Comparison of ENCODE assay signal across 8 mouse cellular contexts in the genomic region with DNA sequence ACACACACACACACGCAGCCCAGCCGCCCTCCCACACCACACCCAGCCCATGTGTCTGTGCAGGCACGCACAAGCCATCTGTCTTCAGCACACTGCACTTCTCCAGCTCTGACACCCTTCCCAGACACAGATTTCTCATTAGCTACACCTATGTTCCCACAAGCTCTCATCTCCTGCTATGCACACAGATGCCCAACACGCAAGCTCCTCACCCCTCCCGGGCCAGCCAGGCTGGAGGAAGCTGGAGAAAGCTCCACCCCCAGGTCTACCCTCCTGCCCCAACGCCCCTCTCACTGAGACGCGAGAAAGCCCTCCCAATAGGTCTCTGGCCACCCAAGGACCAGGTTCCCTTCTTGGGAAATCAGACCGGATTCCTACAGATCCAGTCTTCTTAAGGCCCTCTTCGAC. TPM values are rescaled to one million over a fixed set of nuclear protein-coding genes. Genes with fewer than 3 reads are reported as not detected.
A peak's percentile ranks its signal among the peaks of the same experiment; 100 is the strongest.
DNase-seq lines count a peak whose midpoint lies in the region; ATAC-seq and TF ChIP-seq lines count a peak whose summit lies in the region.

No protein-coding gene starts in this region.

- intact Hi-C loops in left cerebral cortex, adult 2 months (cut with DNase I) = loop anchor here (5.0 to 10.0 kb wide), 2 partner anchors 170 to 212 kb away; no protein-coding TSS in a partner anchor
- intact Hi-C loops in left cerebral cortex, postnatal 10 days (cut with DNase I) = no loop called here

- peaks cover 6% of the 10 kb centered on the region; the same call in 1 of the 2 replicates for H3K27me3 ChIP-seq in heart, embryonic 14.5 days (ENCODE audit: control insufficient read depth, insufficient read depth, low read length)
- peaks cover 47% of the 10 kb centered on the region for H3K27me3 ChIP-seq in neural tube, embryonic 11.5 days (ENCODE audit: control insufficient read depth, insufficient read depth, low read length)

- peaks cover 27 to 53% of the 10 kb centered on the region in 2 experiments for H3K4me1 ChIP-seq in heart, embryonic 14.5 days (ENCODE audit: control insufficient read depth in 2 of 2, insufficient read depth in 2 of 2, low read length in 2 of 2)
- peaks cover 12% of the 10 kb centered on the region; the same call in 1 of the 2 replicates for H3K4me1 ChIP-seq in neural tube, embryonic 11.5 days (ENCODE audit: control insufficient read depth, insufficient read depth, low read length)

- peak overlapping the region; percentile 68 for H3K9ac ChIP-seq in heart, embryonic 14.5 days (ENCODE audit: low read length)
- H3K9ac ChIP-seq in neural tube, embryonic 11.5 days (ENCODE audit: low read length) = 0 out of 2 replicates have a peak overlapping the region, but pooled peaks have one; percentile 30

- peak in 1 of 2 experiments; percentile 20 for DNase-seq in left cerebral cortex, adult 2 months (ENCODE audit: extremely low spot score in 1 of 2, low spot score in 2 of 2)
- no peak for DNase-seq in left cerebral cortex, postnatal 10 days (ENCODE audit: extremely low spot score in 1 of 2, low spot score in 2 of 2)
- DNase-seq in embryo, embryonic 10 days (ENCODE audit: low spot score) = peak; percentile 64
- DNase-seq in kidney, postnatal 36 days = peak; percentile 36 to 51
- peak; percentile 40 for DNase-seq in neural tube, embryonic 11.5 days (ENCODE audit: low spot score)
- DNase-seq in spleen, postnatal 4 days (ENCODE audit: low spot score in 2 of 2) = no peak
- DNase-seq in adipocyte (ENCODE audit: low spot score) = no peak

- peak overlapping the region; percentile 44; the same call in 1 of the 2 replicates for H3K27ac ChIP-seq in left cerebral cortex, adult 2 months
- H3K27ac ChIP-seq in heart, embryonic 14.5 days (replicated peaks in 1 of 2; ENCODE audit: control insufficient read depth in 1 of 2, insufficient read depth in 1 of 2, low read depth in 2 of 2, low read length in 2 of 2) = peak overlapping the region; percentile 53 to 62
- no peak overlapping the region for H3K27ac ChIP-seq in neural tube, embryonic 11.5 days (ENCODE audit: low read depth, low read length)

- ATAC-seq in heart, embryonic 14.5 days (ENCODE audit: insufficient number of reproducible peaks, insufficient read depth, low FRiP score, low read depth) = no peak
- ATAC-seq in neural tube, embryonic 11.5 days (ENCODE audit: insufficient read depth, low FRiP score, low TSS enrichment) = no peak

- no peak for TF ChIP-seq CTCF in left cerebral cortex, adult 2 months (IDR thresholded peaks at IDR 0.05)

- H3K4me2 ChIP-seq in heart, embryonic 14.5 days (ENCODE audit: low read length) = peak overlapping the region; percentile 81
- H3K4me2 ChIP-seq in neural tube, embryonic 11.5 days (ENCODE audit: low read depth) = peak overlapping the region; percentile 65

- peak overlapping the region; percentile 43; the same call in 1 of the 2 replicates for H3K4me3 ChIP-seq in left cerebral cortex, adult 2 months
- H3K4me3 ChIP-seq in heart, embryonic 14.5 days (ENCODE audit: control insufficient read depth in 1 of 2, insufficient read depth in 1 of 2, low read depth in 1 of 2, low read length in 2 of 2) = peak overlapping the region; percentile 56 to 58
- peak overlapping the region; percentile 38 for H3K4me3 ChIP-seq in neural tube, embryonic 11.5 days (ENCODE audit: low read depth, low read length)

- H3K9me3 ChIP-seq in heart, embryonic 14.5 days (ENCODE audit: control insufficient read depth, low read length) = peaks cover 5% of the 10 kb centered on the region; the same call in 1 of the 2 replicates
- no peaks in the 10 kb centered on the region for H3K9me3 ChIP-seq in neural tube, embryonic 11.5 days (ENCODE audit: control insufficient read depth, low read length)

- 4% methylated on average over 10 of the region's 10 CpGs for WGBS in heart, embryonic 14.5 days
- 0% methylated on average over 10 of the region's 10 CpGs for WGBS in neural tube, embryonic 11.5 days

- H3K36me3 ChIP-seq in heart, embryonic 14.5 days (ENCODE audit: control insufficient read depth, insufficient read depth, low read length) = no peaks in the 10 kb centered on the region
- no peaks in the 10 kb centered on the region for H3K36me3 ChIP-seq in neural tube, embryonic 11.5 days (ENCODE audit: control insufficient read depth, insufficient read depth, low read length)

RNA-seq across cellular contexts. Expression of a gene that starts 4.4 kb away (rescaled TPM):
- 1 to 10 TPM; 2.8 to 3.3 TPM for total RNA-seq in left cerebral cortex, adult 2 months (2021)
- 1 to 10 TPM; 3.8 to 4.4 TPM for total RNA-seq in left cerebral cortex, postnatal 10 days (2021)
- polyA plus RNA-seq in heart, embryonic 14.5 days (2014; fragmentation: Nextera tagmentation; extraction: Ambion mirVana) = 7.7 and 8.5 TPM in 2 replicates
- polyA plus RNA-seq in neural tube, embryonic 11.5 days (2014; fragmentation: Nextera tagmentation; extraction: Ambion mirVana) = 9.8 and 9.9 TPM in 2 replicates

Comparison
In these comparisons a context has a peak if more than half of its experiments do, and no peak if none do; other contexts are left out.
1. DNase-seq: peak in embryo, embryonic 10 days (single experiment), kidney, postnatal 36 days (2 of 2) and neural tube, embryonic 11.5 days (single experiment); none in left cerebral cortex, postnatal 10 days (0 of 2), spleen, postnatal 4 days (0 of 2) and adipocyte (single experiment).
2. Peak in every context shown above with its lines, with median percentiles within 50 percentile points of each other: H3K4me3 ChIP-seq.